Mouse (Mus musculus) E14TG2a.4 (cell line): ENCODE data around the gene Trmt1.

Source experiments
- H3K27me3 ChIP-seq: 2 replicates; pipeline ENCODE4 v1.6.1; 2014; ENCODE audit warnings: low read length, control low read depth; ENCODE audit not compliant: insufficient read depth
- H3K36me3 ChIP-seq: 2 replicates; pipeline ENCODE4 v1.6.1; 2014; ENCODE audit warnings: low read length, control low read depth; ENCODE audit not compliant: insufficient read depth
- H3K4me1 ChIP-seq: replicated peaks from 2 replicates; pipeline ENCODE4 v1.6.1; 2014; ENCODE audit warnings: low read depth, low read length, control low read depth
- H3K4me3 ChIP-seq: replicated peaks from 2 replicates; pipeline ENCODE4 v1.5.1; 2014; ENCODE audit warnings: mild to moderate bottlenecking, low read length
- H3K9me3 ChIP-seq: 2 replicates; pipeline ENCODE4 v1.6.1; 2014; ENCODE audit warnings: low read length, control low read depth
- CTCF ChIP-seq: conservative IDR thresholded peaks from 2 replicates; pipeline ENCODE4 v1.5.1; 2014; ENCODE audit warnings: low read length
- NANOG ChIP-seq: IDR thresholded peaks from 2 replicates; pipeline ENCODE4 v1.6.1; 2014; ENCODE audit warnings: borderline replicate concordance, low read length, mixed read lengths
- POU5F1 ChIP-seq: IDR thresholded peaks from 2 replicates; pipeline ENCODE4 v1.6.1; 2014; ENCODE audit warnings: low read length, borderline replicate concordance

Gene Trmt1

GRCm38 (mm10) chr8:84703466-84704249 is 17.6 kb downstream of the Trmt1 start:
- TF ChIP-seq CTCF (no peak), NANOG (no peak), POU5F1 (no peak)
- peak overlapping the region; percentile 72 for H3K4me3 ChIP-seq
- H3K9me3 ChIP-seq = no peaks in the 10 kb centered on the region
- peaks cover 72% of the 10 kb centered on the region for H3K27me3 ChIP-seq
- H3K4me1 ChIP-seq = peaks cover 71% of the 10 kb centered on the region
- H3K36me3 ChIP-seq = peaks cover 17% of the 10 kb centered on the region

- Histone ChIP-seq H3K9me3 (no peaks in the 10 kb centered on the region), H3K27me3 (peaks cover 77% of the 10 kb centered on the region), H3K4me3 (peak overlapping the region; percentile 72), H3K36me3 (peaks cover 10% of the 10 kb centered on the region), H3K4me1 (peaks cover 71% of the 10 kb centered on the region)
- TF ChIP-seq CTCF (peak; percentile 74), POU5F1 (no peak), NANOG (no peak)
Measured at GRCm38 (mm10) chr8:84704356-84704755, 18.2 kb downstream of the Trmt1 start.

- Histone ChIP-seq H3K9me3 (no peaks in the 10 kb centered on the region), H3K27me3 (peaks cover 77% of the 10 kb centered on the region), H3K36me3 (peaks cover 2% of the 10 kb centered on the region), H3K4me1 (peaks cover 63% of the 10 kb centered on the region), H3K4me3 (peak overlapping the region; percentile 65)
- TF ChIP-seq POU5F1 (no peak), NANOG (no peak), CTCF (no peak)
Measured at GRCm38 (mm10) chr8:84704867-84705831, 19.0 kb downstream of the Trmt1 start.

GRCm38 (mm10) chr8:84705960-84706359 is 19.9 kb downstream of the Trmt1 start:
- TF ChIP-seq CTCF = no peak
- TF ChIP-seq NANOG = no peak
- TF ChIP-seq POU5F1 = no peak
- Histone ChIP-seq H3K4me3 (peak overlapping the region; percentile 65; the same call in 1 of the 2 replicates), H3K4me1 (peaks cover 57% of the 10 kb centered on the region), H3K9me3 (no peaks in the 10 kb centered on the region), H3K27me3 (peaks cover 78% of the 10 kb centered on the region), H3K36me3 (no peaks in the 10 kb centered on the region)

GRCm38 (mm10) chr8:84706610-84707266 is 20.6 kb downstream of the Trmt1 start:
- Histone ChIP-seq H3K27me3 (peaks cover 80% of the 10 kb centered on the region), H3K4me3 (peak overlapping the region; percentile 66), H3K9me3 (no peaks in the 10 kb centered on the region), H3K4me1 (peaks cover 56% of the 10 kb centered on the region), H3K36me3 (no peaks in the 10 kb centered on the region)
- TF ChIP-seq NANOG = no peak
- no peak for TF ChIP-seq POU5F1
- no peak for TF ChIP-seq CTCF

- Histone ChIP-seq H3K36me3 (no peaks in the 10 kb centered on the region), H3K4me3 (peak overlapping the region; percentile 66), H3K27me3 (peaks cover 77% of the 10 kb centered on the region), H3K4me1 (peaks cover 59% of the 10 kb centered on the region), H3K9me3 (no peaks in the 10 kb centered on the region)
- no peak for TF ChIP-seq CTCF
- no peak for TF ChIP-seq NANOG
- TF ChIP-seq POU5F1 = no peak
Measured at GRCm38 (mm10) chr8:84707267-84707883, 21.3 kb downstream of the Trmt1 start.

- Histone ChIP-seq H3K36me3 (no peaks in the 10 kb centered on the region), H3K27me3 (peaks cover 75% of the 10 kb centered on the region), H3K4me1 (peaks cover 65% of the 10 kb centered on the region), H3K4me3 (peak overlapping the region; percentile 66), H3K9me3 (no peaks in the 10 kb centered on the region)
- TF ChIP-seq CTCF = no peak
Measured at GRCm38 (mm10) chr8:84708071-84708541, 22.0 kb downstream of the Trmt1 start.
